Mouse (Mus musculus): ENCODE measurements around the gene Stx8. TPM values are rescaled to one million over a fixed set of nuclear protein-coding genes. Genes with fewer than 3 reads are reported as not detected.

Stx8 gene
- polyA plus RNA-seq, 1 experiment from 2014 or later = 50.6 TPM

DNA sequence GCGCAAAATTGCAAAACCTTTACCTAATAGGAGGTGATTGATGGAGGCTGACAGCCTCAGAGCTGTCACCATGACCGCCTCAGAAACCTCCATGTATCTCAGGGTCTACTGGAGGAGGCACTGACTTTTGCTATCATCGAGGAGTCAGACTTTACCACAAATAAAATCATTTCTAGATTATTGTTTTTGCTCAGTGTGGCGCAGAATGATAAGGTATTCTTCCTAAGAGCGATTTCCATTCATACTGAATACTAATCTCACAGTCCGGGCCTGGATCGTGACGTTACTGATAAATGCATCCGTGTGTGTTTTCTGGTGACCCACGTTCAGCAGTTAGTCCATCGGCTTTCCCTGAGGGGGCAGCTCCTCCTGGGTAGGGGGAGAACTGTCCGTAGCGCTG is 153.1 kb downstream of the Stx8 start:
- H3K27me3 ChIP-seq (replicated peaks) = no peaks in the 10 kb centered on the region
- H3K9me3 ChIP-seq = no peaks in the 10 kb centered on the region
- no peak overlapping the region for H3K27ac ChIP-seq (replicated peaks)
- H3K4me3 ChIP-seq = no peak overlapping the region
- H3K36me3 ChIP-seq = no peaks in the 10 kb centered on the region
- H3K9ac ChIP-seq = no peak overlapping the region
- WGBS = 73% methylated on average over 13 of the region's 13 CpGs
- no peak overlapping the region for H3K4me2 ChIP-seq
- peaks cover 12% of the 10 kb centered on the region for H3K4me1 ChIP-seq
- ATAC-seq (ENCODE audit: extremely low read depth, insufficient number of reproducible peaks, low FRiP score, low TSS enrichment) = no peak

DNA sequence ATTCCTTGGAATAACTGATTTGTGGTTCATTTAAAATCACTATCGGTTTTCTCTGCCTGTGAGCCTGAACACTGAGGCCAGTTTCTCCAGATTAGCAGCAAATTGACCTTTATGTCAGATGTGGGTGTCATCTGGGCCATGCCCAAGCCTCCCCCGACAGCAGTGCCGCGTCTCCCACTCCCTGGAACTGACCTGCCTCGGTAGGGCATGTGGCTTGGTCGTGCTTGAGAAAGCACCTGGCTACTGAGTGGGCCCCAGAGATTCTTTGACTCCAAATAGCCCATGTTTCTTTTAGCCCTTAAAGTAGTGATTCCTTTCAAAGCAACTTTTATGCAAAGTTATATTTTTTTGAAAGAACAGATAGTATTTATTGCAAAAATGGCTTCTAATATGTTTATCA is 155.3 kb downstream of the Stx8 start:
- Histone ChIP-seq H3K9ac (no peak overlapping the region), H3K4me3 (no peak overlapping the region), H3K27me3 (replicated peaks) (no peaks in the 10 kb centered on the region), H3K4me2 (no peak overlapping the region), H3K27ac (replicated peaks) (no peak overlapping the region), H3K36me3 (no peaks in the 10 kb centered on the region), H3K4me1 (peaks cover 6% of the 10 kb centered on the region), H3K9me3 (no peaks in the 10 kb centered on the region)
- no peak for ATAC-seq (ENCODE audit: extremely low read depth, insufficient number of reproducible peaks, low FRiP score, low TSS enrichment)
- 60% methylated on average over 6 of the region's 6 CpGs for WGBS

DNA sequence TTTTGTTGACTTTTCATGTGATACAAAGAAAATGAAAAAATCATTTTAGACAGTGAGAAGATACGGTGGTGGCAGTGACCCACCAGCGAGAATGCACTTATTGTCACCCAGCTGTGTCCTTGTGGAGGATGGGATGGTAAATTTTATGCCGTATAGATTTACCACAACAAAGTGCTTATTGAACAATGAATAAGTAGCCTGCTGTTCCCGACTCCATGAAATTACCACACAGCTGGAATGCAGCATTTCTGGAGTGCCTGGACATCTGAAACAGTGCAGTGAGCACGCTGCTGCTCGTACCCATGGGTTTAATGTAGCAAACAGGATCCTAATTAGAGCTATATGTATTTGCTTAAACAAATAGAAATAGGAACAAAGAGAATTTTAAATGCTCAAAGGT is 155.7 kb downstream of the Stx8 start:
- no peaks in the 10 kb centered on the region for H3K36me3 ChIP-seq
- peaks cover 2% of the 10 kb centered on the region for H3K4me1 ChIP-seq
- H3K4me3 ChIP-seq = no peak overlapping the region
- H3K4me2 ChIP-seq = no peak overlapping the region
- H3K27me3 ChIP-seq (replicated peaks) = no peaks in the 10 kb centered on the region
- 77% methylated on average over 6 of the region's 6 CpGs for WGBS
- no peak for ATAC-seq (ENCODE audit: extremely low read depth, insufficient number of reproducible peaks, low FRiP score, low TSS enrichment)
- no peak overlapping the region for H3K9ac ChIP-seq
- no peak overlapping the region for H3K27ac ChIP-seq (replicated peaks)
- H3K9me3 ChIP-seq = no peaks in the 10 kb centered on the region

DNA sequence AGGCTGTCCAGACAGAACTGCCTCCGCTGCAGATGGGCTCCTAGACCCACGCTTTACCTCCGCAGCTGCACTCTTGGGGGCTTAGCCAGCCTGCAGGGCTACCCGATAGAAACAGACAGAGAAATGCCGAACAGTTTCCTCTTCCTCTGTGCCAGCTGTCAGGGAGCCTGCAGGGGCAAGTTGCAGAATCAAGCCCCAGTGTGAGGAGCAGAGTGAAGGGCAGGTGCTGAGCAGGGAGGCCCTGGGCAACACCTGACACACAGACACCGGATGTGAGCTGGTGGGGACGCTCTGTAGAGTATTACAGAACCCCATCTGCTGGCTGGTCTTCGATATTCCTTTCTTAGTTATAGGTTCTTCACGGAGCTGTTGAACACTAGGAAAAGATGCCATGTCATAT is 160.1 kb downstream of the Stx8 start:
- Histone ChIP-seq H3K36me3 (no peaks in the 10 kb centered on the region), H3K27me3 (replicated peaks) (no peaks in the 10 kb centered on the region), H3K9ac (no peak overlapping the region), H3K4me3 (no peak overlapping the region), H3K9me3 (no peaks in the 10 kb centered on the region), H3K4me2 (no peak overlapping the region), H3K4me1 (no peaks in the 10 kb centered on the region), H3K27ac (replicated peaks) (no peak overlapping the region)
- 83% methylated on average over 9 of the region's 9 CpGs for WGBS
- ATAC-seq (ENCODE audit: extremely low read depth, insufficient number of reproducible peaks, low FRiP score, low TSS enrichment) = no peak

DNA sequence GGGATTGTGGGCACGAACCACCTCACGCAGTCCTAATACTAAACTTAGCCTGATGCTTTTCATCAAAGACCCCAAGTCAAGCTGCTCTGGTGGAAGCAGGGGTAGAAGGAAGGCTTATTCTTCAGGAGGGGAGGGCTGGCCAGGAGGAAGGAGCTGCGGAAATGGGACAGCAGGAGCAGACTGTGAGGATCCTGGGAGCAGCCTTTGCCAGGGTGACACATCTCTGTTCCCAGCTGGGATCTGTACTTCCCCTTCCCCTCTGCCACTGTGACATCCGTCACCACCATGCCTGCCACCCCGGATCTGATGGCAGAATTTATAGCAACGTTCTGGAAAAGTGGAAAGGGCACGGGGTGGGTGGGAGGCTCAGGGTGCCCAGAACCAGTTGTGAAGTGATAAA is 168.5 kb downstream of the Stx8 start:
- H3K9ac ChIP-seq = no peak overlapping the region
- H3K27me3 ChIP-seq (replicated peaks) = no peaks in the 10 kb centered on the region
- H3K36me3 ChIP-seq = no peaks in the 10 kb centered on the region
- no peaks in the 10 kb centered on the region for H3K9me3 ChIP-seq
- no peak for ATAC-seq (ENCODE audit: extremely low read depth, insufficient number of reproducible peaks, low FRiP score, low TSS enrichment)
- H3K4me2 ChIP-seq = no peak overlapping the region
- no peak overlapping the region for H3K4me3 ChIP-seq
- 55% methylated on average over 7 of the region's 7 CpGs for WGBS
- peaks cover 9% of the 10 kb centered on the region; the same call in 1 of the 2 replicates for H3K4me1 ChIP-seq
- no peak overlapping the region for H3K27ac ChIP-seq (replicated peaks)

DNA sequence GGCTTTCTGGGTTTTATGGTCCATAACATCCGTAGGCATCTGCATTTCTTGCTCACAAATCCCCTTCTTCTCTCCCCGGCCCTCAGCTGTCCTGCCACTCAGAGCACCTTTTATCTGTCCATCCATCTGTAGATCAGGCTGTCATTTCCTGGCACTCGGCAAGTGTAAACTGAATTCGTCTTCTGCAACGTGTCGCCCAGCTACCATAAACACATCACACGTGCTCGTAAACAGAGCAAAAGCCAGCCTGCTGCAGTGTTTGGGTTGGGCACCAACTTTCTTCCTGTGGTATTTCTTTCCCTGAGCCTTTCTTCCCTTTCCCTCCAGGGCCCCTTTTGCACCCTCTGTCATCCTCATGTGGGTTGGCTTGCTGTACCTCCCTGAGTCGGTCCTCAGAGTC is 169.4 kb downstream of the Stx8 start:
- Histone ChIP-seq H3K27me3 (replicated peaks) (no peaks in the 10 kb centered on the region), H3K27ac (replicated peaks) (no peak overlapping the region), H3K4me1 (peaks cover 9% of the 10 kb centered on the region; the same call in 1 of the 2 replicates), H3K9me3 (no peaks in the 10 kb centered on the region), H3K4me2 (no peak overlapping the region), H3K9ac (no peak overlapping the region), H3K36me3 (no peaks in the 10 kb centered on the region), H3K4me3 (no peak overlapping the region)
- ATAC-seq (ENCODE audit: extremely low read depth, insufficient number of reproducible peaks, low FRiP score, low TSS enrichment) = no peak
- WGBS = 49% methylated on average over 9 of the region's 9 CpGs

DNA sequence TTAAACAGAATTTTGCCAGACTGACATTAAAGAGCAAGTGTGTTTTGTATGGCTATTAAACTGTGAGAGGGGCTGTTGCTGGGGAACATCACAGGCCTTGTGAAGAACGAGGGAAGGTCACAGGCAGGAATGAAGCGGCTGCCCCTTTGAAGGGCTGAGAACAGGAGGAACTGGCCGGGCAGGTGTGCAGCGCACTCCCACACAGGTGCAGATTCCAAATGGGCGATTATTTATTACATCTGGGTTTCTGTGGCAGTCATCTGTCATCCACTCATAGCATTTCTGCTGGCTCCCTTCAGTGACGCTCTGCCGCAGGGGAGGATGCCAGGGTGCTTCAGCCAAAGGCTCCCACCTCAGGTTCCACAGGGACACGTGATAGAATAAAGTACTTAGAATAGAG is 170.7 kb downstream of the Stx8 start:
- no peak for ATAC-seq (ENCODE audit: extremely low read depth, insufficient number of reproducible peaks, low FRiP score, low TSS enrichment)
- Histone ChIP-seq H3K4me2 (no peak overlapping the region), H3K9me3 (no peaks in the 10 kb centered on the region), H3K36me3 (no peaks in the 10 kb centered on the region), H3K4me1 (peaks cover 9% of the 10 kb centered on the region; the same call in 1 of the 2 replicates), H3K27me3 (replicated peaks) (no peaks in the 10 kb centered on the region), H3K4me3 (no peak overlapping the region), H3K27ac (replicated peaks) (no peak overlapping the region), H3K9ac (no peak overlapping the region)
- 77% methylated on average over 8 of the region's 8 CpGs for WGBS

DNA sequence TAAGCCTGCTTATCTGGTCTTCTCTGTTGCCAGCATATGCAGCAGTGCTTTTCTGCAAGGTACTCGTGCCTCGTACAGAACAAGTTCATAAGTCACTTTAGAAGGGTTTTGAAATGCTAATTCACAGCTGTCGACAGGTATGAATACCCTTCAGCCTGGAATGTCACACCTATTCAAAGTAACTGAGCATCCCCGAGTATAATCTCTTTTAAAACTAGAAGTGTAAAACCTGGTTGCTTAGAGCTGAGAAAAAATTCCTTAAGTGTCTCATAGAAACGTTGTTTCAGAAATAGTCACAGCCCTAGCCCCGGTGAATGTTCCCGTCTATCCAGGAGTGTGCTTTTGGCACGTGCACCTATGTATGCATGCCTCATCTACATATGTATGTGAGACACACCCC is 176.3 kb downstream of the Stx8 start:
- H3K4me2 ChIP-seq = no peak overlapping the region
- H3K4me3 ChIP-seq = no peak overlapping the region
- H3K9me3 ChIP-seq = no peaks in the 10 kb centered on the region
- H3K27me3 ChIP-seq (replicated peaks) = no peaks in the 10 kb centered on the region
- H3K9ac ChIP-seq = no peak overlapping the region
- peaks cover 43% of the 10 kb centered on the region for H3K4me1 ChIP-seq
- no peaks in the 10 kb centered on the region for H3K36me3 ChIP-seq
- 16% methylated on average over 8 of the region's 8 CpGs for WGBS
- no peak for ATAC-seq (ENCODE audit: extremely low read depth, insufficient number of reproducible peaks, low FRiP score, low TSS enrichment)
- H3K27ac ChIP-seq (replicated peaks) = no peak overlapping the region

DNA sequence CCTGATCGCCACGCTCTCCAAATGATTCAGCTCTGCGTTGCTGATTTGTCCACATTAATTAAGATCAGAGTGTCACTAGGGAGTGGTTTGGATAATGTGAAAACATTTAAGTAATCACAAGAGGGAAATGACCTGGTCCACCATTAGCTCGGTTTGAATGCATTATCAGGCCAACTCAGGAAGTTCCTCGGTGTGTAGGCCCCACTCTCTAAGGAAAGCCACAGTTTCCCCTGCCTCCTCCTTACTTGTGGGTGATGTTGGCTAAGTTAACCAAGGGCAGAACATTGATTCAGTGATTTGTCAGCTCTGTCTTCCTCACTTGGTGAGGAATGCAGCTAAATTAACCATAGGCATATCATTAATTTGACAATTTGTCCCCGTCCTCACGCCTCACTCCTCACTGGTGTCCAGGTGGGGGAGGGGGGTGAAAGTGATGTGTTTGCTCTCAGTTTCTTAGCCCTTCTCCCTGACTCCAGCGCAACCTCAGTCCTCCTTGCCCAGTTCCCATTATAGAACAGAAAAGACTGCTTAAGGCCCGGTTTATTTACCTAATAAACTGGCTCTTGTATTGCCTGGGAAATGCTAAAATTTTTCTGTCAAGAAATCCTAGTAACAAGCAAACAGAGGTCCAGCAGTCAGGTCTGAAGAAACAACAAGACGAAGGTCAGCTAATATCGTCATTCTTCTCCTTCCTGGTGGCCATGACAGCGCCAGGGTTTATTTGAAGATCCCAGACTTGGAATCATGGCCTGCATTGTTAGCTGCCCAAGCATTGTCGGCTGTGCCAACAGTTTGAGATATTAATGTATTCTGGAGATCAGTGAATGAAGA is 178.5 kb downstream of the Stx8 start:
- H3K36me3 ChIP-seq = no peaks in the 10 kb centered on the region
- peaks cover 43% of the 10 kb centered on the region for H3K4me1 ChIP-seq
- H3K27me3 ChIP-seq (replicated peaks) = no peaks in the 10 kb centered on the region
- ATAC-seq (ENCODE audit: extremely low read depth, insufficient number of reproducible peaks, low FRiP score, low TSS enrichment) = no peak
- H3K9me3 ChIP-seq = no peaks in the 10 kb centered on the region
- H3K4me3 ChIP-seq = no peak overlapping the region
- H3K27ac ChIP-seq (replicated peaks) = no peak overlapping the region
- H3K4me2 ChIP-seq = no peak overlapping the region
- 49% methylated on average over 13 of the region's 13 CpGs for WGBS
- H3K9ac ChIP-seq = no peak overlapping the region

DNA sequence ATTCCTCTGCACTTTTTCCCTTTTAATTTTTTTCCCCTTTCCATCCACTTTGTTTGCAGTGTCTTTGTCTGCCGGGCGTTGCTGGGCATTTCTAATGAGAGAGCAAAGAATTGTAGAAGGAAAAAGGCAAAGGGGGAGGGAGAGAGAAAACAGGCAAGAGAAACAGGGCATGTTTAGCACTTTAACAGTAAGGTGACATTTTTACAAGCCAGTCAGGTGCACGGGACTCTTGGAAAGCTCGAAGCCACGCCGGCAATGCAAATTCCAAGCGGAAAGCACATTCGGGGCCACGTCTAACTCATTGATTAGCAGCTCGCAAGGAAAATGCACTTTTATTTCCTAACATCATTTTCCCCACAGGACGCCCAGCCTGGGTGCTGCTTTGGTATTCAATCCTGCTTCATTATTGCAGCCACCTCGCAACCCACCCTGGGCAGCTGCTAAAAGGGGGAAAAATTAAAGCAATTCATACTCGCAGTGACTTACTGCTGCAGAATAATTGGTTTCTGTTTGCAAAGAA is 179.1 kb downstream of the Stx8 start:
- 50% methylated on average over 13 of the region's 13 CpGs for WGBS
- no peaks in the 10 kb centered on the region for H3K9me3 ChIP-seq
- ATAC-seq (ENCODE audit: extremely low read depth, insufficient number of reproducible peaks, low FRiP score, low TSS enrichment) = no peak
- H3K27ac ChIP-seq (replicated peaks) = no peak overlapping the region
- no peak overlapping the region for H3K4me3 ChIP-seq
- no peaks in the 10 kb centered on the region for H3K36me3 ChIP-seq
- no peak overlapping the region for H3K4me2 ChIP-seq
- H3K27me3 ChIP-seq (replicated peaks) = no peaks in the 10 kb centered on the region
- H3K4me1 ChIP-seq = peaks cover 43% of the 10 kb centered on the region
- H3K9ac ChIP-seq = peak overlapping the region; percentile 41; the same call in 1 of the 2 replicates

DNA sequence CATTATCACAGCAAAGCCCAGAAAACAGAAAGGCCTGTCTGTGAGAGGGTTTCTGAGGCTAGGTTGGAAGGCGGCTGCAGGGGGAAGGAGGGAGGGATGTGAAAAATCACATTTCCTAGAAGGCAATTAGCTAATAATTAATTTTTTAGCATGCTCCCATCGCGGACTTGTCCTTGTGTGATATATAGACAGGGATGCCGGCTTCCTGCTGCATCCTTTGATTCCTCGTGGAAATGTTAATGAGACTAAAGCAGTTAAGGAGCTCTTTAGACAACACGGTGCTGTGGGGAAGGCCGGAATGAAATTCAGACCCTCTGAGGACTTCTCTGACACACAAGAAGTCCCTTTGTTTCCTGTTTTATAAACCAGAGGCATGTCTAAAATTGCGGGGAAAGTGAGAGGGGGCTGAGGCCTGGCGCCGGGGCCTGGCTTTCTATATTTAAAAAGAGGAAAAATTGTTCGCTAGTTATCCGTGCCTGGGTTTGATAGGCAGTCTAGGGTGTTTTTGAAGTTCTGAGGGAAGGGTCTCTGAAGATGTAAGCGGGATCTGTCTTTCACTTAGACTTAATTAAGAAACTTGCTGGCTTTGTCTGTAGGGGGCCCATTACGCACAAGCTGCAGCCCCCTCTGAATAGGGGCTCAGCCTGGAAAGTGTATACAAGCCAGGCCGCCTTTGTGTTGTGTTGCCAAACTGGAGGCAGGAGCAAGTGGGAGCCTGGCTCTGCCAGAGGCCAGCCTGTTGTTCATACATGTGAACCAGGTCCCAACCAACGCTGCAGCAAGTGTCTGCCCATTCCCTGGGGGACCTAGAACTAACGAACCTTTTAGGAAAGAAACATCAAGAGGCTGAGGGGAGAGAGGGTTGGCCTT is 179.8 kb downstream of the Stx8 start:
- Histone ChIP-seq H3K36me3 (no peaks in the 10 kb centered on the region), H3K4me1 (peaks cover 45% of the 10 kb centered on the region), H3K4me3 (no peak overlapping the region), H3K27me3 (replicated peaks) (no peaks in the 10 kb centered on the region), H3K27ac (replicated peaks) (no peak overlapping the region), H3K4me2 (no peak overlapping the region), H3K9me3 (no peaks in the 10 kb centered on the region), H3K9ac (peak overlapping the region; percentile 41)
- ATAC-seq (ENCODE audit: extremely low read depth, insufficient number of reproducible peaks, low FRiP score, low TSS enrichment) = no peak
- 49% methylated on average over 17 of the region's 17 CpGs for WGBS
